Mouse (Mus musculus) MEL (cell line): Measurements from ENCODE around the gene Tbc1d23. TPM values are rescaled to one million over a fixed set of nuclear protein-coding genes. Genes with fewer than 3 reads are reported as not detected.
A peak's percentile ranks its signal among the peaks of the same experiment; 100 is the strongest.

Source experiments
- DNase-seq: peaks from one replicate; pipeline ENCODE4 v3.0.0; 2011; ENCODE audit warnings: low read depth, low spot score
- H3K27ac ChIP-seq: 2 replicates; pipeline ENCODE4 v1.5.1; 2012; ENCODE audit warnings: low read depth, mild to moderate bottlenecking, control low read depth, low read length, moderate library complexity; ENCODE audit not compliant: control insufficient read depth
- H3K27me3 ChIP-seq, 2 experiments: fragments of 150-350 bp in 1 of 2; sonication (generic) in 1 of 2; 2 replicates each; pipeline ENCODE4 v1.6.1; 2012; ENCODE audit warnings: low read length in 2 of 2, mild to moderate bottlenecking in 2 of 2, improper control_type of control experiment in 1 of 2, moderate library complexity in 1 of 2; ENCODE audit not compliant: insufficient read depth in 2 of 2, control insufficient read depth in 1 of 2
- H3K36me3 ChIP-seq, 2 experiments: 2 replicates each; pipeline ENCODE4 v1.6.1; 2012 to 2014; ENCODE audit warnings: low read length in 2 of 2, improper control_type of control experiment in 1 of 2, inconsistent platforms in 1 of 2, mild to moderate bottlenecking in 1 of 2; ENCODE audit not compliant: insufficient read depth in 2 of 2, control insufficient read depth in 1 of 2
- H3K4me1 ChIP-seq, 2 experiments: fragments of 150-350 bp in 1 of 2; sonication (generic) in 1 of 2; 2 replicates each; pipeline ENCODE4 v1.6.1; 2012; ENCODE audit warnings: low read length in 2 of 2, improper control_type of control experiment in 1 of 2, mild to moderate bottlenecking in 1 of 2; ENCODE audit not compliant: insufficient read depth in 2 of 2, control insufficient read depth in 1 of 2
- H3K4me3 ChIP-seq, 2 experiments: fragments of 150-350 bp in 1 of 2; sonication (generic) in 1 of 2; 2 replicates each; pipeline ENCODE4 v1.5.1; 2012; ENCODE audit warnings: low read depth in 2 of 2, low read length in 2 of 2, mild to moderate bottlenecking in 2 of 2, moderate library complexity in 2 of 2, control low read depth in 1 of 2, improper control_type of control experiment in 1 of 2; ENCODE audit not compliant: control insufficient read depth in 1 of 2, insufficient read depth in 1 of 2
- H3K79me2 ChIP-seq: 2 replicates; pipeline ENCODE4 v1.6.1; 2012; ENCODE audit warnings: mild to moderate bottlenecking, low read length, moderate library complexity; ENCODE audit not compliant: control insufficient read depth, poor library complexity, insufficient read depth
- H3K9ac ChIP-seq: 2 replicates; pipeline ENCODE4 v1.6.1; 2012; ENCODE audit warnings: low read depth, mild to moderate bottlenecking, control low read depth, low read length, moderate library complexity; ENCODE audit not compliant: control insufficient read depth, poor library complexity, severe bottlenecking
- H3K9me3 ChIP-seq: fragments of 150-350 bp; sonication (generic); replicated peaks from 2 replicates; pipeline ENCODE4 v1.6.1; 2012; ENCODE audit warnings: mild to moderate bottlenecking, low read length, improper control_type of control experiment, moderate library complexity; ENCODE audit not compliant: insufficient read depth
- BHLHE40 ChIP-seq: IDR thresholded peaks from 2 replicates; pipeline ENCODE4 v1.6.1; 2012; ENCODE audit warnings: low read depth, mild to moderate bottlenecking, inconsistent platforms, low read length, improper control_type of control experiment, borderline replicate concordance
- CHD1 ChIP-seq: IDR thresholded peaks from 2 replicates; pipeline ENCODE4 v1.6.1; 2012; ENCODE audit warnings: low read depth, mild to moderate bottlenecking, inconsistent platforms, low read length, improper control_type of control experiment
- CHD2 ChIP-seq: IDR thresholded peaks from 2 replicates; pipeline ENCODE4 v1.6.1; 2011; ENCODE audit warnings: low read length, improper control_type of control experiment
- E2F4 ChIP-seq: IDR thresholded peaks from 2 replicates; pipeline ENCODE4 v1.6.1; 2011; ENCODE audit warnings: low read depth, low read length, improper control_type of control experiment, borderline replicate concordance
- ELF1 ChIP-seq: IDR thresholded peaks from 2 replicates; pipeline ENCODE4 v1.6.1; 2014; ENCODE audit warnings: low read depth, mild to moderate bottlenecking, inconsistent platforms, low read length, improper control_type of control experiment, moderate library complexity
- ETS1 ChIP-seq: IDR thresholded peaks from 2 replicates; pipeline ENCODE4 v1.6.1; 2012; ENCODE audit warnings: low read depth, mild to moderate bottlenecking, inconsistent platforms, low read length, improper control_type of control experiment, moderate library complexity
- GABPA ChIP-seq: IDR thresholded peaks from 2 replicates; pipeline ENCODE4 v1.6.1; 2012; ENCODE audit warnings: low read depth, mild to moderate bottlenecking, inconsistent platforms, low read length, improper control_type of control experiment, moderate library complexity
- JUND ChIP-seq: IDR thresholded peaks from 2 replicates; pipeline ENCODE4 v1.6.1; 2011; ENCODE audit warnings: low read depth, mild to moderate bottlenecking, improper control_type of control experiment, low read length
- KAT2A ChIP-seq: conservative IDR thresholded peaks from 2 replicates; pipeline ENCODE4 v1.6.1; 2012; ENCODE audit warnings: low read depth, low read length, improper control_type of control experiment, inconsistent platforms
- MAFK ChIP-seq: IDR thresholded peaks from 2 replicates; pipeline ENCODE4 v1.6.1; 2011; ENCODE audit warnings: low read depth, mild to moderate bottlenecking, low read length, improper control_type of control experiment, borderline replicate concordance
- MAX ChIP-seq: IDR thresholded peaks from 2 replicates; pipeline ENCODE4 v1.6.1; 2011; ENCODE audit warnings: low read length, improper control_type of control experiment
- MEF2A ChIP-seq: IDR thresholded peaks from 2 replicates; pipeline ENCODE4 v1.6.1; 2014; ENCODE audit warnings: low read depth, mild to moderate bottlenecking, inconsistent platforms, low read length, improper control_type of control experiment; ENCODE audit not compliant: poor library complexity, insufficient replicate concordance, severe bottlenecking; ENCODE audit errors: extremely low read depth
- MXI1 ChIP-seq: IDR thresholded peaks from 2 replicates; pipeline ENCODE4 v1.6.1; 2011; ENCODE audit warnings: mild to moderate bottlenecking, low read depth, low read length, improper control_type of control experiment
- MYC ChIP-seq: IDR thresholded peaks from 2 replicates; pipeline ENCODE4 v1.6.1; 2011; ENCODE audit warnings: low read depth, mild to moderate bottlenecking, low read length, improper control_type of control experiment, moderate library complexity
- NELFE ChIP-seq: IDR thresholded peaks from 2 replicates; pipeline ENCODE4 v1.6.1; 2011; ENCODE audit warnings: low read depth, low read length, improper control_type of control experiment
- NRF1 ChIP-seq: IDR thresholded peaks from 2 replicates; pipeline ENCODE4 v1.6.1; 2014; ENCODE audit warnings: low read depth, mild to moderate bottlenecking, inconsistent platforms, low read length, improper control_type of control experiment, moderate library complexity; ENCODE audit not compliant: poor library complexity, insufficient read depth, severe bottlenecking
- POLR2A ChIP-seq, 2 experiments: IDR thresholded peaks; 2 replicates each; pipeline ENCODE4 v1.6.1; 2011 to 2012; ENCODE audit warnings: low read length in 2 of 2, mild to moderate bottlenecking in 2 of 2, control low read depth in 1 of 2, improper control_type of control experiment in 1 of 2, low read depth in 1 of 2, moderate library complexity in 1 of 2; ENCODE audit not compliant: control insufficient read depth in 1 of 2, insufficient read depth in 1 of 2, poor library complexity in 1 of 2
- POLR2AphosphoS2 ChIP-seq: IDR thresholded peaks from 2 replicates; pipeline ENCODE4 v1.6.1; 2011; ENCODE audit warnings: low read length, improper control_type of control experiment
- SMC3 ChIP-seq: IDR thresholded peaks from 2 replicates; pipeline ENCODE4 v1.6.1; 2011; ENCODE audit warnings: low read depth, low read length, improper control_type of control experiment
- UBTF ChIP-seq: IDR thresholded peaks from 2 replicates; pipeline ENCODE4 v1.6.1; 2012; ENCODE audit warnings: low read depth, mild to moderate bottlenecking, inconsistent platforms, low read length, improper control_type of control experiment, moderate library complexity, borderline replicate concordance; ENCODE audit not compliant: insufficient read depth
- USF2 ChIP-seq, 2 experiments: IDR thresholded peaks; 2 replicates each; pipeline ENCODE4 v1.6.1; 2011 to 2012; ENCODE audit warnings: improper control_type of control experiment in 2 of 2, low read length in 2 of 2, borderline replicate concordance in 1 of 2, inconsistent platforms in 1 of 2, low read depth in 1 of 2, mild to moderate bottlenecking in 1 of 2; ENCODE audit not compliant: insufficient read depth in 1 of 2
- ZMIZ1 ChIP-seq: IDR thresholded peaks from 2 replicates; pipeline ENCODE4 v1.6.1; 2012; ENCODE audit warnings: low read depth, mild to moderate bottlenecking, inconsistent platforms, low read length, improper control_type of control experiment, moderate library complexity
- ZNF384 ChIP-seq: IDR thresholded peaks from 2 replicates; pipeline ENCODE4 v1.6.1; 2012; ENCODE audit warnings: low read depth, mild to moderate bottlenecking, inconsistent platforms, low read length, improper control_type of control experiment
- polyA plus RNA-seq, 2 experiments: library from polyadenylated mRNA; stranded (reverse) in 1 of 2; unstranded in 1 of 2; fragments of >175 nt in 1 of 2; fragments of >200 nt in 1 of 2; gene quantifications; 2 replicates each; pipeline versions ENCODE4 v1.2.1 to v1.2.4; 2012; ENCODE audit warnings: low replicate concordance in 2 of 2, low read depth in 1 of 2; ENCODE audit not compliant: insufficient read length in 2 of 2, insufficient read depth in 1 of 2, missing spikeins in 1 of 2
- total RNA-seq: library from RNA; depleted of rRNA; stranded (reverse); fragments of 300-350 nt; gene quantifications from 2 replicates; pipeline ENCODE4 v1.2.3, GENCODE M21; 2012

Tbc1d23 gene
- total and polyA plus RNA-seq, 3 experiments = 16.9 to 18.1 TPM; not detected in 1

GRCm38 (mm10) chr16:57191214-57191613 lies 40.1 kb downstream of the Tbc1d23 start:
- H3K27ac ChIP-seq = no peak overlapping the region
- no peaks in the 10 kb centered on the region for H3K79me2 ChIP-seq
- H3K9ac ChIP-seq = no peak overlapping the region
- no peak for DNase-seq
- peaks cover 10 to 21% of the 10 kb centered on the region in 2 experiments for H3K36me3 ChIP-seq
- TF ChIP-seq GABPA (no peak), MYC (no peak), MEF2A (no peak), MAX (no peak), ETS1 (no peak), ELF1 (no peak), BHLHE40 (no peak), MAFK (no peak), SMC3 (no peak), USF2 (IDR thresholded peaks at IDR 0.05; ENCODE audit: borderline replicate concordance in 1 of 2, insufficient read depth in 1 of 2, low read depth in 1 of 2, low read length in 2 of 2) (no peak)
- TF ChIP-seq, all 39 proteins: peak for 0
- H3K27me3 ChIP-seq = no peaks in the 10 kb centered on the region
- peaks cover 15 to 21% of the 10 kb centered on the region in 2 experiments for H3K4me1 ChIP-seq
- no peaks in the 10 kb centered on the region for H3K9me3 ChIP-seq
- H3K4me3 ChIP-seq = no peak overlapping the region

- H3K4me1 ChIP-seq = peaks cover 15 to 21% of the 10 kb centered on the region in 2 experiments
- TF ChIP-seq MAFK (peak; percentile 77; the same call in 1 of the 2 replicates), GABPA (no peak)
- no peak overlapping the region for H3K4me3 ChIP-seq
- H3K9me3 ChIP-seq = no peaks in the 10 kb centered on the region
- H3K27ac ChIP-seq = peak overlapping the region; percentile 82; the same call in 1 of the 2 replicates
- H3K79me2 ChIP-seq = no peaks in the 10 kb centered on the region
- DNase-seq = no peak
- H3K9ac ChIP-seq = no peak overlapping the region
- H3K36me3 ChIP-seq = peaks cover 10 to 21% of the 10 kb centered on the region in 2 experiments
- H3K27me3 ChIP-seq = no peaks in the 10 kb centered on the region
Measured at GRCm38 (mm10) chr16:57190390-57190789, 40.9 kb downstream of the Tbc1d23 start.

DNA sequence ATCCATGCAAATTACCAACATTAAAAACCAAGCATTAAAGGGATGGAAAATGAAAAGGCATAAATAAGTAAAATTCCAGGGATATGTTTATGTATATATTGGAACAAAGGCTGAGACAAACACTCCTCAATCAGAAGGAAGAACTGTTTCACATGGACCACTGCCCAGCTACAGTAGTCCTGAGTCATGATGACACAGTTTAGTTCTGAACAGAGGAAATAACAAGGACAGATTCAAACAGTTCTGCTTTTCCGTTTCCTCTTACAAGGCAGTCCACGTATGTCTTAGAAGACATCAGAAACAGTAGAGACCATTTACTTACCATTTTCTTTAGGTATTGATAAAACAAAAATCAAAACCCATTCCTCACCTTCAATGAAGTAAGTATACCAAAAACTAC lies 41.8 kb downstream of the Tbc1d23 start:
- Histone ChIP-seq H3K36me3 (peaks cover 12 to 21% of the 10 kb centered on the region in 2 experiments), H3K4me3 (no peak overlapping the region), H3K27me3 (no peaks in the 10 kb centered on the region), H3K27ac (peak overlapping the region; percentile 84; the same call in 1 of the 2 replicates), H3K4me1 (peaks cover 15 to 21% of the 10 kb centered on the region in 2 experiments), H3K9me3 (no peaks in the 10 kb centered on the region), H3K9ac (peak overlapping the region; percentile 22; the same call in 1 of the 2 replicates), H3K79me2 (no peaks in the 10 kb centered on the region)
- DNase-seq = peak; percentile 90
- TF ChIP-seq POLR2AphosphoS2 (no peak), MXI1 (no peak; the same call in 1 of the 2 replicates), E2F4 (0 out of 2 replicates have a peak, but pooled peaks have one; percentile 18), NELFE (no peak), GABPA (peak; percentile 99), ZMIZ1 (no peak), UBTF (no peak), ELF1 (peak; percentile 34; the same call in 1 of the 2 replicates), ZNF384 (no peak), CHD1 (no peak), CHD2 (no peak), KAT2A (peak; percentile 37; the same call in 1 of the 2 replicates), JUND (0 out of 2 replicates have a peak, but pooled peaks have one; percentile 43), USF2 (IDR thresholded peaks at IDR 0.05; ENCODE audit: borderline replicate concordance in 1 of 2, insufficient read depth in 1 of 2, low read depth in 1 of 2, low read length in 2 of 2) (no peak), POLR2A (IDR thresholded peaks at IDR 0.05; ENCODE audit: control insufficient read depth in 1 of 2, insufficient read depth in 1 of 2, low read depth in 1 of 2, low read length in 2 of 2, poor library complexity in 1 of 2) (no peak), MYC (peak; percentile 65), NRF1 (no peak)
